Mouse (Mus musculus) cerebellum, adult 2 months (tissue): ENCODE results near the gene Prss22.

Experiments used
- CTCF ChIP-seq: fragments of 200-500 bp; IDR thresholded peaks from 2 replicates; pipeline ENCODE4 v1.5.1; 2011; ENCODE audit warnings: low read depth, mild to moderate bottlenecking, control low read depth, low read length, moderate library complexity, borderline replicate concordance; ENCODE audit not compliant: insufficient read depth
- POLR2A ChIP-seq: fragments of 200-500 bp; IDR thresholded peaks from 2 replicates; pipeline ENCODE4 v1.6.1; 2011; ENCODE audit warnings: low read length, control low read depth, borderline replicate concordance; ENCODE audit not compliant: insufficient read depth

DNA sequence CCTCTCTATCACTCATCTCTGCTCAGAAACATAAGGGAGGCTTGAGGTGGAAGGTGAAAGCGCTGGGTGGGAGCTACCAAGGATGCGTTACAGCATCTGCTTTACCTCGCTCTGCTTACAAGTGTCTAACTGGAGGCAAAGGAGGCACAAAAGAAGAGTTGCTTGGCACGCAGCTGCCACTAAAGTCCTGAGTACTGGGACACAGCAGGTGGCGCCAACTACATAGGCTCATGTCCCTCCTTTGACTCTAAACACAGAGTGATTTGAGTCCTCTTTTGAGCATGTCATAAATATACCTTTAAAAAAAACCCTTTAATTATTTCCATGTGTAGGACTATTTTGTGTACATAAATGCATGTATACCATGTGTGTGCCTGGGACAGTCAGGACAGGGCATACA lies 11.7 kb upstream of the Prss22 start:
- TF ChIP-seq CTCF: no peak
- TF ChIP-seq POLR2A: no peak
